Mouse (Mus musculus) G1E (cell line): ENCODE measurements around the gene Gpx3.

Experiments used
- CTCF ChIP-seq: IDR thresholded peaks from 2 replicates; pipeline ENCODE4 v1.5.1; 2012; ENCODE audit warnings: low read depth, low read length, inconsistent platforms, mixed read lengths
- GATA1 ChIP-seq: IDR thresholded peaks from 2 replicates; pipeline ENCODE4 v1.6.1; 2012; ENCODE audit warnings: borderline replicate concordance, low read length, inconsistent platforms, mixed read lengths
- GATA2 ChIP-seq: IDR thresholded peaks from 2 replicates; pipeline ENCODE4 v1.6.1; 2012; ENCODE audit warnings: low read depth, low read length, inconsistent platforms, borderline replicate concordance
- POLR2AphosphoS5 ChIP-seq: IDR thresholded peaks from 2 replicates; pipeline ENCODE4 v1.6.1; 2012; ENCODE audit warnings: low read depth, low read length, inconsistent platforms; ENCODE audit not compliant: insufficient replicate concordance
- TAL1 ChIP-seq: conservative IDR thresholded peaks from 2 replicates; pipeline ENCODE4 v1.6.1; 2012; ENCODE audit warnings: low read depth, low read length, inconsistent platforms, mixed read lengths

DNA sequence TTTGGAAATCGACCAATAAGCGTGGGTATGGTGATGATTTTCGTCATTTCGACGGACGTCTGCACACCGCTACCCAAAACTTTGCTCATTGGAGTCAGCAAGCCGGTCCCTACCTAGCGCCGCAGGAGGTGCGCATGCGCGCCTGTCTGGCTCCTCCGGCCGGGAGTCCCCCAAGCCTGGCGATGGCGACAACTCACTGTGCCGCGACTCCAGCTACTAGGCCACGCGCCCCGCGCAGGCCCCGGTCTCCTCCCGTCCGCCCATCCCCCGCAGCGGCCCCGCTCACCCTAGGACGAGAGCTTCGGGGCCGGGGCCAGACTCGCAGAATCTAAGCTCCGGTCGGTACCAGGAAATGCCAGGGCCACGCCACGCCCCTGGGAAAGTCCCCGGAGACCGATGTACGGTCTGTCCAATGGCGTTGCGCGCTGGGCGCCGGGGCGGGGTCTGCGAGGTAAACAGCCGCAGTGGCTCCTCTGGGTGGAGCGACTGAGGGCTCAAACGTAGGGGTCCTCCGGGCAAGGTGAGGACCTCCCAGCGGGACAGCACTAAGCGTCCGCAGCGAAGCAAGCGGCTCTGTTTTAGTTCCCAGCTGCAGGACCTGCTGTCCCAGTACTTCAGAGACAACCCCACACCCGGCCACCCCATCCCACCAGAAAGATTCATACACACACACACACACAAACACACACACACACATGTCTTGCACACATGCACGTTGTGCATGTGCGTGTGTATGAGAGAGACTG lies 53.7 kb downstream of the Gpx3 start:
- no peak for TF ChIP-seq GATA1
- no peak for TF ChIP-seq CTCF
- no peak for TF ChIP-seq POLR2AphosphoS5
- no peak for TF ChIP-seq TAL1
- no peak for TF ChIP-seq GATA2
